Mouse (Mus musculus): ENCODE measurements around the gene Irf7.

DNA sequence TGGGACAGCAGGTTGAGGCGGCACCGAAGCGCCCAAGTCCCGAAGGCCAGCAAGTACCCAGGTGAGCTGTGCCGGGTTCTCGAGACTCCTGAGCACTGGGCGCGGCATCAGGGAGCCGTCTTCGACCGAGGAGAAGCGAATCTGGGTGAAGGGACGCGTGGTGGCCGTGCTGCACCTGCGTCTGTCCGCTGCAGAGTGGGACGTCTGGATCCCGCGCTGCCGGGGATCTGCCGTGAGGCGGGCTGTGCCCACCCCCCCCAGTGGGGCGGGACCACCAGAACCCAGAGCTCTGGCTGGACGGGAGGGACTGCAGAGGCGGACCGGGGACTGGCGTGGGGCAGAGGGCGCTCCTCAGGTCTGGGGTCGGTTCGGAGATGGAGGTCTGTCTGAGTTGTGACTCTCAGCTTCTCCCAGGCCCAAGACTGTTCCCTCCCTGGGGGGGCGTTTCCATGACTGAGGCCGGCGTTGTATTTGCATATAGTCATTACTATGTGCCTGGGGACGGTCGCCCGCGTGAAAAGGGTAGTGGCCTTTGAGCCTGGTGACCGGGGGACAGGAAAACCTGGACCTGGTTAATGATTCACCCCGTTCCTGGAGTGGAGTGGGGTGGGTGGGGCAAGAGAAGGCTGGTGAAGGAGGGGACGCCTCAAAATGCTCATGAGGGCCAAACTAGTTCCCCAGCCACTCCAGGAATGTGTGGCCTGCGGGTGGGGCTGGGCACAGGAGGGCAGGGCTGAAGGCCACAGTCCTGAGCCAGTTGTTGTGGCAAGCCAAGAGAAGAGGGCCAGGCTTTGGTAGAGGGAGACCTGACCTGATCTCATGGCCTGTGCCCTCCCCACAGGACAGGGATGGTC lies 50.2 kb downstream of the Irf7 start:
- TF ChIP-seq POLR2A (IDR thresholded peaks at IDR 0.05; ENCODE audit: low read depth, low read length) (no peak), CTCF (IDR thresholded peaks at IDR 0.05; ENCODE audit: extremely low read depth, insufficient read depth, insufficient read length, insufficient replicate concordance) (no peak)

Measured in spleen, adult 2 months (tissue).